Mouse (Mus musculus) spleen, adult 12 weeks (tissue): ENCODE data around the gene Olfr446.

Experiments used
- DNase-seq: peaks from one replicate; pipeline ENCODE4 v3.0.0; 2022; ENCODE audit warnings: low spot score

Olfr446 gene

GRCm38 (mm10) chr6:42921077-42921476, at the start of gene Olfr446:
Gene Olfr446, plus strand, starts transcription at chr6:42921377.
- no peak for DNase-seq

- DNase-seq, result no peak
Measured at GRCm38 (mm10) chr6:42876323-42876722, 44.9 kb upstream of the Olfr446 start.

GRCm38 (mm10) chr6:42890141-42890540, 31.0 kb upstream of the Olfr446 start, which contains the start of gene Olfr448:
Gene Olfr448, plus strand, starts transcription at chr6:42890441.
- no peak for DNase-seq

GRCm38 (mm10) chr6:42900345-42900744, 20.8 kb upstream of the Olfr446 start:
- DNase-seq, result no peak

- DNase-seq, result no peak
Measured at GRCm38 (mm10) chr6:42908578-42908977, 12.6 kb upstream of the Olfr446 start, which contains the start of gene Olfr447. Gene Olfr447, plus strand, starts transcription at chr6:42908878.

- no peak for DNase-seq
Measured at GRCm38 (mm10) chr6:42948767-42949166, 27.6 kb downstream of the Olfr446 start, which contains the start of gene Olfr444. Gene Olfr444, plus strand, starts transcription at chr6:42949067.

- DNase-seq, result no peak
Measured at GRCm38 (mm10) chr6:42980377-42980776, 59.2 kb downstream of the Olfr446 start.
